Mouse (Mus musculus) liver, embryonic 18 days (tissue): Measurements from ENCODE around the gene 9530053A07Rik. TPM values are rescaled to one million over a fixed set of nuclear protein-coding genes. Genes with fewer than 3 reads are reported as not detected.

Source experiments
- polyA plus RNA-seq: library from polyadenylated mRNA; depleted of rRNA; stranded (reverse); fragments of >200 nt; gene quantifications from 2 replicates; pipeline ENCODE4 v1.2.3, GENCODE M21; 2012; rRNA removed

Gene 9530053A07Rik
- not detected in 2 replicates for polyA plus RNA-seq

DNA sequence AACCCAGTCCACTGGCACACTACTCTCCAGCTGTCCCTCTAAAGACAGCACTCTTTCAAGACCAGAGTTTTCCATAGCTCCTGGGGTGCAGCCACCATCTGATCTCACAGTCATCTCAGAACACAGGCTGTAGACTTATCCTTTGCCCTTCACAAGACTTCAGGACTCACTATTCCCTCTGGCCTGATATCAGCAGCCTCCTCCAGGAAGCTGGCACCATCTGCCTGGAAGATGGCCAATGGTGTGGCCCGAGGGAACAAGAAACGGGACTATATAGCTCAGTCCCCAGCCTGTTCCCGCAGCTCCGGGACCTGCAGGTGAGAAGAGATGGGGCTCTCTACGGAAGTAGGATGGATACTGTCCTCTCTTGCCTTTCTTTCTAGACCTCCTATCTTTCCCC lies at the start of gene 9530053A07Rik:
9530053A07Rik (plus strand) TSS at position 301 of the 400 bp plus-strand sequence.

DNA sequence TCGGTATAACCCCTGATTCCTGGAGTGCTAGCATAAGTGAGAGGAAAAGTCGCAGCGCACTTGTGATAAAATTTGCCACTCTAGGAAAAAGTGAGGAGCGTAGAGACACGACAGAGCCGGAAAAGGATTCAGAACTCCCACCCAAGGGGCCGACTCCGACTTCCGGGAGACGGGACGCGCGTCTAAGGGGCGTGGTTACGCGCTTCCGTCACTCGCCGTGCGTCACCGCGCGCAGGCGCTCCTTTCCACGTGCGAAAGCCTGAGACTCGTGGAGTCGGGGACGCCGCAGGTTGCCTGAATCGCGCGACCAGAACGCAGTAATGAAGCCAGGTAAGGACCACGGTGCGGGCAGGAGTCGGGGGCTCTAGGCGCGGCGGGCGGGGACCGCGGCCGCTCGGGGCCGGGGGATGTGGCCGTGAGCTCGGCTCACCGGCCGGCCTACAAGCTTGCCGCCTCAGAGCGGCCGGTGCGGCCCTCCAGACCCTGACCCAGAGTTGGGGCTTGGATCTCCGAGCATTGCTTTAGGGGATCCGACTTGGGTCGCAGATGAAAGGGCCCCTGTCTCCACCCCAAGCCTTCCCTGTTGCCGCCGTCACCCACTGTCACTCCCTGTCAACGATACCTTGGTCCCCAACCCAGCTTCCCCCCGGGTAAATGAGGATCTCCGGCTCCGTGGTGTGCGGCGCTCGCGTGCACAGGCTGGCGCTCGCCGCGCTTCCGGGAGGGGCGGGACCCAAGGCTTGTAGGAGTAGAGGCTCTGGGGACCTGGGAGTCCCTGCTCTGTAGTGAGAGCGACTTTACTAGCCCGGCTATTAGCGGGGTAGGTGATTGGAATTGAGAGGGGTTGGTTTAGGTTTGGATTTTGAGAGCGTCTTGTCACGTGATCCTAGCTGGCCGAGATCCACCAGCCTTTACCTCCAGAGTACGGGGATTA lies 40.5 kb downstream of the 9530053A07Rik start, which contains the start of gene Fbl:
Fbl (plus strand) TSS at position 222 of the 934 bp plus-strand sequence.

DNA sequence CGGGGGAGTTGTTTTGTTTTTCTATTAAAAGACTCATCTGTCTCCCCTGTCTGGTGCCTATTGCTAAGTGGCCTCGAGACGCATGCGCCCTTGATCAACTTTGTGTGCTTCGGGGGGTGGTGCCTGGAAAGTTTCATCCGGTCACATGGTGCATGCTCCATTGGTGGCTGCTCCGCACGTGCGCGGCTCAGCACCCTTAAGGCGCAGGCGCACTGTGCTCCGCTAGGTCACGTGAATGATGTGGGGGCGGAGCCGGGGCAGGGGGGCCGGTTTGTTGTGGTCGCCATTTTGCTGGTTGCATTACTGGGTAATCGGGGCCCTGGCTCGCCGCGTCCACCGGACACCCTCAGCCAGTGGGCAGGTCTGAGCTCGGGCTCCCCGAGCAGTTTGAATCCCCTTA lies 50.0 kb downstream of the 9530053A07Rik start, which contains the start of gene Dyrk1b:
Dyrk1b (plus strand) TSS at position 242 of the 400 bp plus-strand sequence.

Other genes starting within 250 kb of the 9530053A07Rik start
- gene Zfp974, start 200.0 kb upstream of the 9530053A07Rik start, polyA plus RNA-seq, result 0.73 and 0.93 TPM in 2 replicates
- gene Zfp780b, start 150.3 kb upstream of the 9530053A07Rik start, polyA plus RNA-seq, result 1.3 TPM in 2 replicates
- gene Zfp850, start 115.4 kb upstream of the 9530053A07Rik start, polyA plus RNA-seq, result 0.45 and 0.56 TPM in 2 replicates
- 68.3 and 74.1 TPM in 2 replicates for gene Psmc4, start 79.4 kb upstream of the 9530053A07Rik start, polyA plus RNA-seq
- 0.07 and 0.29 TPM in 2 replicates for gene Fcgbp, start 58.2 kb upstream of the 9530053A07Rik start, polyA plus RNA-seq
- 116 and 129 TPM in 2 replicates for gene Fbl, start 40.2 kb downstream of the 9530053A07Rik start, polyA plus RNA-seq
- gene Dyrk1b, start 50.0 kb downstream of the 9530053A07Rik start, polyA plus RNA-seq, result 2.8 and 3.1 TPM in 2 replicates
- 2.4 and 2.5 TPM in 2 replicates for gene Eid2, start 138.4 kb downstream of the 9530053A07Rik start, polyA plus RNA-seq
- 2.0 TPM in 2 replicates for gene Eid2b, start 148.3 kb downstream of the 9530053A07Rik start, polyA plus RNA-seq
- 0.02 TPM in 1 of 2 replicates, not detected in the other for gene Selenov, start 161.7 kb downstream of the 9530053A07Rik start, polyA plus RNA-seq
- 0.04 TPM in 1 of 2 replicates, not detected in the other for gene Dll3, start 172.8 kb downstream of the 9530053A07Rik start, polyA plus RNA-seq
- 35.4 TPM in 2 replicates for gene Timm50, start 182.6 kb downstream of the 9530053A07Rik start, polyA plus RNA-seq
- gene Supt5, start 209.3 kb downstream of the 9530053A07Rik start, polyA plus RNA-seq, result 27.7 and 31.0 TPM in 2 replicates
- gene Rps16, start 221.2 kb downstream of the 9530053A07Rik start, polyA plus RNA-seq, result 978 and 1,228 TPM in 2 replicates
- gene Plekhg2, start 243.1 kb downstream of the 9530053A07Rik start, polyA plus RNA-seq, result 2.9 and 3.2 TPM in 2 replicates